Mouse (Mus musculus) heart, adult 2 months (tissue): ENCODE results near the gene Nr2c2.

Experiments
- CTCF ChIP-seq: fragments of 200-600 bp; IDR thresholded peaks from 2 replicates; pipeline ENCODE4 v1.8.1; 2022; ENCODE audit warnings: antibody characterized with exemption, mild to moderate bottlenecking, moderate library complexity
- POLR2A ChIP-seq: fragments of 200-500 bp; IDR thresholded peaks from 2 replicates; pipeline ENCODE4 v1.6.1; 2011; ENCODE audit warnings: mild to moderate bottlenecking, low read depth, low read length, control low read depth; ENCODE audit not compliant: insufficient read depth

- TF ChIP-seq POLR2A, result no peak
- no peak for TF ChIP-seq CTCF
Measured at GRCm38 (mm10) chr6:92126861-92127468, 35.8 kb downstream of the Nr2c2 start.
